Mouse (Mus musculus): ENCODE data around the gene Klrg1.

Klrg1 gene

GRCm38 (mm10) chr6:122291735-122292134, 9.1 kb upstream of the Klrg1 start:
- DNase-seq: no peak

- DNase-seq: no peak
Observed at GRCm38 (mm10) chr6:122291264-122291663, 8.6 kb upstream of the Klrg1 start.

- no peak for DNase-seq
Observed at GRCm38 (mm10) chr6:122290253-122290652, 7.6 kb upstream of the Klrg1 start.

GRCm38 (mm10) chr6:122289313-122289712, 6.6 kb upstream of the Klrg1 start:
- DNase-seq: no peak

- no peak for DNase-seq
Observed at GRCm38 (mm10) chr6:122288263-122288662, 5.6 kb upstream of the Klrg1 start.

- no peak for DNase-seq
Observed at GRCm38 (mm10) chr6:122284823-122285222, 2.1 kb upstream of the Klrg1 start.

GRCm38 (mm10) chr6:122284304-122284703, 1.6 kb upstream of the Klrg1 start:
- DNase-seq: no peak

GRCm38 (mm10) chr6:122283429-122283828, 747 bp upstream of the Klrg1 start:
- DNase-seq: no peak

GRCm38 (mm10) chr6:122276565-122276964, 6.1 kb downstream of the Klrg1 start:
- DNase-seq: no peak

- DNase-seq: no peak
Observed at GRCm38 (mm10) chr6:122274546-122274945, 8.1 kb downstream of the Klrg1 start.

GRCm38 (mm10) chr6:122270152-122270551, 12.5 kb downstream of the Klrg1 start:
- no peak for DNase-seq

GRCm38 (mm10) chr6:122269170-122269569, 13.5 kb downstream of the Klrg1 start:
- DNase-seq: no peak

- no peak for DNase-seq
Observed at GRCm38 (mm10) chr6:122268561-122268960, 14.1 kb downstream of the Klrg1 start.

GRCm38 (mm10) chr6:122262543-122262942, 20.1 kb downstream of the Klrg1 start:
- no peak for DNase-seq

GRCm38 (mm10) chr6:122252146-122252545, 30.5 kb downstream of the Klrg1 start:
- DNase-seq: no peak

- no peak for DNase-seq
Observed at GRCm38 (mm10) chr6:122250033-122250432, 32.6 kb downstream of the Klrg1 start.

Measured in thymus, postnatal 14 days (tissue).